Mouse (Mus musculus) C2C12 (cell line): ENCODE measurements around the gene Zfp239.

Experiments used
- CTCF ChIP-seq: IDR thresholded peaks from one replicate; pipeline ENCODE4 v1.5.1; 2011; ENCODE audit not compliant: control insufficient read depth, insufficient read depth, insufficient read length
- MYOD1 ChIP-seq: IDR thresholded peaks from one replicate; pipeline ENCODE4 v1.6.1; 2011; ENCODE audit warnings: low read depth; ENCODE audit not compliant: control insufficient read depth, insufficient read length

GRCm38 (mm10) chr6:117890257-117890656, 28.4 kb downstream of the Zfp239 start:
- TF ChIP-seq MYOD1 (no peak), CTCF (no peak)
